Mouse (Mus musculus) lung, adult 18-20 months (tissue): ENCODE results near the gene Gprc5a.
A peak's percentile ranks its signal among the peaks of the same experiment; 100 is the strongest.

Experiments used
- DNase-seq, 2 experiments: peaks; one replicate each; pipeline ENCODE4 v3.0.0; 2022; ENCODE audit warnings: mixed read lengths in 2 of 2

The Gprc5a gene

GRCm38 (mm10) chr6:135076202-135076601, 10.8 kb downstream of the Gprc5a start:
- DNase-seq = no peak

- no peak for DNase-seq
Observed at GRCm38 (mm10) chr6:135078420-135078819, 13.0 kb downstream of the Gprc5a start.

GRCm38 (mm10) chr6:135083991-135084502, 18.6 kb downstream of the Gprc5a start:
- DNase-seq = no peak

DNA sequence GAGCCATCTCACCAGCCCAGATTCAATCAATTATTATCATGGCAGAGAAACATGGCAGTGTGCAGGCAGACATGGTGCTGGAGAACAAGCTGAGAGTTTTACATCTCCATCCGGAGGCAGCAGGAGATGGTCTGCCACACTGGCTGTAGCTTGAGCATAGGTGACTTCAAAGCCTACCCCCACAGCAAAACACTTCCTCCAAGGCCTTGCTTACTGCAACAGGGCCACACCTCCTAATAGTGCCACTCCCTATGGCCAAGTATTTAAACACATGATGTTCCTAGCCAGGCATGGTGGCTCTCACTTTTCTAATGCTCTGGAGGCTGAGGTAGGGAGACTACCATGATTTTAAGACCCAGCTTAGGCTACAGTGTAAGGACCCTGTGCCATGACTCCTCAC, 20.3 kb downstream of the Gprc5a start:
- no peak for DNase-seq

DNA sequence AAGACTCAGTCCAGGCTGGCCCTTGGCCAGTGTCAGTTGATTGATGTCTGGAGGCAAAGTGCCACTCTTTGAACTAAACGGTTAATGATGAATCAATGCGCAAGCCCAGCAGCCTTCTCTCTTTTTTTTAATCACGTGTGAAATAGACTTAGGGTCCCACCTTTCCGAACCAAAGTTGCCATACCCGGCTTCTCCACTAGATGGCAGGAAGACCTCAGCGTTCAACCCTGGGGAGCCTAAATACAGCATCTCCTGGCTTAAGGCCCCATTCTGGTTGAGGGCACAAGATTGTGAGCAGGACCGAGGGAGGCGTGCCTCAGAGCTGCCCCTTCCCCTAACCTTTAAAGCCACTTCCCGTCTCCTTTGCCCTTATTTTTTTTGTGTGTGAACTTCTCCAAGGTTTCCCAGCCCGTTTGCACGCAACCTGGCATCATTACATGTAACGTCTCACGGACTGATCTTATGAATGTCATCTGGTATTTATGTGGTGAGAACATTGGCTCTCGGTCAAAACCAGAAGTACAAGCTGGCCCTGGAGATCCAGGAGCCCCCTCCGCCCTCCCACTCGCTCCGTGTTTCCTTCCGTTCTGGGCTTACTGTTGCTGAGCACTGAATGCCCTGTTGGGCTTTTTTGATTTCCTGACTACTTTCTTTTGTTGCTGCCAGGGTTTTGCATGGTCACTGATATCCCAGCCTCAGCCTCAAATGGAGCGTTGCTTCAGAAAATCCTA, 22.4 kb downstream of the Gprc5a start:
- peak; percentile 70 to 75 for DNase-seq

- no peak for DNase-seq
Observed at GRCm38 (mm10) chr6:135089786-135090185, 24.3 kb downstream of the Gprc5a start.

DNA sequence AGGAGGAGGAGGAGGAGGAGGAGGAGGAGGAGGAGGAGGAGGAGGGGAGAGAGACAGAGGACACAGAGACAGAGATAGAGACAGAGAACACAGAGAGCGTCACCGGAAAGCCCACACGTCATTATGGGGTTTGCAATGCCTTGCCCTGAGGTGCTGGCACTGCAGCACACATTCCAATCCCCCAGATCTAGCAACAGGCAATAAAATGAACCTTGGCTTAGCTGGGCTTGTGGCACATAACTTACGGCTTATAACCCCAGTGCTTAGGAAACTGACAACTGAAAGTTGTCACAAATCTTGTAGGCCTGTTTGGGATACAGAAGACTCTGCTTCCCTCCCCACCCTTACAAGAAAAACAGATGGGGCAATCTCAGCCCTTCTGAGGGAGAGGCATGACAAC, 25.2 kb downstream of the Gprc5a start:
- no peak for DNase-seq

DNA sequence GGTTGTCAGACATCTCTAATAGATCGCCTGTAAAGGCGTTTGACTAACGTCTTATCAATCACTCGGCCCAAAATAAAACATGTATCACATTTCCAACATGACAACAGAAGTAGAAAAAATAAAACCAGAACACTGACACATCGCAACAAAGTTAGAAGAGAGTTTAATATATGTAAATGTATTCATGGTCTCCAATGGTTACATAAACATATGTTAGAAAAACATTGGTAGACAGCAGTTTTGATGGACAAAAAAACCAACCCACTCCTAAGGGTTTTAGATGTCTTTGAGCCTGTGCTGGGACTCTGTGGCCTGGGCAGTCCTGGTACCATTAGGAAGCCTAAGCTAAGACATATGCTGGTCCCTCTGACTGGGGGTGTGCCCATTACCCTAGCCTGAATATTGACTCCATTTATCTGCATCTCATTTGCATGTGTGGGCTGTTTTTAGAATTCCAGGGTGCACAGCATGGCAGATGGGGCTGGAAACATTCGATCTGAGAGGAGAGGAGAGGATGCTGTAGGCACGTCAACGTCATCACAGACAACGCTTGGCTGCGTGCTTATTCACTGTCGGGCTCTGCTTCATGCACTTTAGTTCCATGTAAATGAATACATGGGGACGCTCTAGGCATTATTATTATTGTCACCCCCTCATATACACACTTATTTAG, 27.5 kb downstream of the Gprc5a start:
- no peak for DNase-seq

DNA sequence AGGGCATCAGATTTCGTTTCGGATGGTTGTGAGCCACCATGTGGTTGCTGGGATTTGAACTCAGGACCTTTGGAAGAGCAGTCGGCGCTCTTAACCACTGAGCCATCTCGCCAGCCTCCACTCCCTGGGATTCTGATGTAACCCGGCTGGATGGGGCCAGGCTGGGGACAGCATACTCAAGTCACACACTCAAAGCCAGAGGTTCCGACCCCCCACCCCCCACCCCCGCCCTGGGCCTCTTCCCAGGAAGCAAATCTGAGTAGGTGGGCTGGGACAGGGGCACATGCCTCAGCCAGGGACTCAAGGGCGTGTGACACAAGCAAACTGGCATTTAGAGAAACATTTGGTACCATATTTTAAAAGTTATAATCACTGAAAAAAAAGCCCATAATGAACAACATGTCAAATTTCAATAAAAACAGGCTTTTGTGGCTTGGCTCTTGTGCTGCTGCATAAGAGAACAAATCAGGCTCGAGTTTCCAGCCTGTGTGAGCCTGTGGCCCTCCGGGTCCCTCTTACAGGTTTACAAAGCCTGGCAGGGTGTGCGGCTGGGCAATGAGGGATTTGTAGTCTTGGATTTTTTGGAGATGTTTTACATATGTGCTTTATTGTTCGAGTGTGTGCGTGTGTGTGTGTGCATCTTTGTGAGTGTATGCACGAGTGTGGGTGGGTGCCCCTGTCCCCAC, 35.5 kb downstream of the Gprc5a start:
- no peak for DNase-seq

DNA sequence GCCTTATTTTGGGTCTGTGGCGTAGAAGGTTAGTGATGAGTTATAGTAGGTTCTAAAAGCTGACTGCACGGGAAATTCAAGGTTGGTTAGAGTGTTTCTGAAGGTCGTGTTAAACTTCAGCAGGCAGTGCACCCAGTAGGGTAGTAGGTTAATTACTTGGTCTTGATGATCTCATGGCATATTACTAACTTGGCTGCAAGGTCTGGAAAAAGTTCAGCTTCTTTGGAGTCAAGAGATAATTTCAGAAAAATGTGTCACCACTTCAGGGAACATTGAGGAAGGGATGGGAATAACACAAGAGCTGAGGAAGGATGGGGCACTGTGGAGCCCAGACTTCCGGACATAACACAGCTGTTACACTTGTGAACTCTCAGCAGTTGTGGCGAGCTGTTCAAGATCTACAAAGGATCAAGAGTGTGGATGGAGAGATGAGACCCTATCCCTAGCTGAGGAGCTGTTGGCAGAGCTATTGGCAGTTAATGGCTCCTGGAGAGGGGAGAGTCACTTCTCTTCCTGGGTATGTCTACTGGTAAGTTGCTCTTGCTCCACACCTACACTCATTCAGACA, 37.4 kb downstream of the Gprc5a start:
- no peak for DNase-seq

DNA sequence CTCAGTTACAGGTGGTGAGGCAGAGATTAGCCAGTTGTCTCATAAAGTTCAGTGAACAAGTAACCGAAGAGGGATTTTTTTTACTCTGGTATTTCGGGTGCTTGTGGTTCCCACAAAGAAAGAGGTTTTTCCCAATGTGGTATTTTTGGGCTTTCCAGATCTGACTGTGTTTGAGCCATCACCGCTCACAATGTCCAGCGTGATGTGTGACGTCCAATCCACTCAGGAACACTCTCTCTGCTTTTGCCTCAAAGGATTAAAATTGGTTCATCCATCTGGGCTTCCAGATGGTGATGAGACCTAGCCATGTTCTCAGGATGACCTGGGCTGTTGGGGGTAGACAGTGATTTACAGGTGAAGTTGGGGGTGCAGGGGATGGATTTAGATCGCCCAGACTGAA, 41.6 kb downstream of the Gprc5a start:
- DNase-seq = no peak

- DNase-seq = no peak
Observed at GRCm38 (mm10) chr6:135112411-135113113, 47.1 kb downstream of the Gprc5a start.

DNA sequence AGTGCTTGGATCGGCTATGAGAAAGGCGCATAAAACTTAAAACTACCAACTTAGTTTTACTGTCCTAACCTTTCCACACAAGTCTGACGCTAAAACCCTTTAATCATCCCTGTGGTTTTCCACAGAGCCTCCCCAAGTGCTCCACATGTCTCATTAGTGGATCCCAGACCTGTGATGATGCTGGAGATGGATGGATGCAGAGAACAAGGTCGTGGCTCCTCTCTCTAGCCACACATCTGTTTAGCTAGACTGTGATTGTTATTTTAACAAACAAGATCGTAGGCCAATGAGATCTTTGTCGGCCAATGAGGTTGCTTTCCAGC, 47.6 kb downstream of the Gprc5a start:
- no peak for DNase-seq

DNA sequence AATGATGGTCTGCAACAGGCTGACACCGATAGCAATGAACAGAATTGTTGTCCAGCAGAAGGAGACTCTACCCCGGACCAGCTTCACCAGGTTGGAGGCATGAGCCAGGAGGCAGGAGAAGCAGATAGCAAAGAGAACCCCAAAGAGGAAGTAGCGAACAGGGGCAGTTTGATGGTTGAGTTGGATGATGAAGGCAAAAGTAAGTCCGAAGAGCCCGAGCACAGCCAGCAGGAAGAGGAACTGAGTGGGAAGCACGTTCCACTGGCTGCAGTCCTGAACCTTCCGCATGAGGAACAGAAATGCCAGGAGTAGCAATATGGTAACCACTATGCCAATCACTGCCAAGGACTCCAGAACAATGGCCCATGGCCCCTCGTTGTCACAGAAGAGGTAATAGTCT, 51.0 kb downstream of the Gprc5a start:
- DNase-seq = no peak

DNA sequence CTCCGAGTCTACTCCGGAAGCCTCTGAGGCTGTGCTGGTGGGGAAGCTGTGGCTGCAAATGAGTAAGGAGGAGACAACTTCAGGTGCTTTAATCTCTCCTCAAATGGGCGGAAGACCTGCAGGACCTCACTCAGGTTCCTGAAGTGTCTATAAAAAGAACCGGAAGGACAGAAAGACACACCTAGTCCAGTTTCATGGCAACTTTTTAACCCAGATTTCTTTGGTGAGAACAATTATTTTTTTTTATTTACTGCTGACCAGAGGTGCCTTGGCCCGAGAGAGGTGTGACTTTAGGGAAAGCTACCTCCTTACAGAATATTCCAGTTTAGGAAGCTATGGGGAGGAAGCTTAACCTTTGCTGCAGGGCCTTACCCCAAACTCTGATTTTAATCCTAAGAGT, 52.7 kb downstream of the Gprc5a start, which contains the start of gene Gprc5d:
Gene Gprc5d (minus strand): TSS at position 101 of the 400 bp plus-strand sequence.
- DNase-seq = no peak

- DNase-seq = no peak
Observed at GRCm38 (mm10) chr6:135124755-135125380, 59.4 kb downstream of the Gprc5a start.

- no peak for DNase-seq
Observed at GRCm38 (mm10) chr6:135133086-135133485, 67.6 kb downstream of the Gprc5a start.

DNA sequence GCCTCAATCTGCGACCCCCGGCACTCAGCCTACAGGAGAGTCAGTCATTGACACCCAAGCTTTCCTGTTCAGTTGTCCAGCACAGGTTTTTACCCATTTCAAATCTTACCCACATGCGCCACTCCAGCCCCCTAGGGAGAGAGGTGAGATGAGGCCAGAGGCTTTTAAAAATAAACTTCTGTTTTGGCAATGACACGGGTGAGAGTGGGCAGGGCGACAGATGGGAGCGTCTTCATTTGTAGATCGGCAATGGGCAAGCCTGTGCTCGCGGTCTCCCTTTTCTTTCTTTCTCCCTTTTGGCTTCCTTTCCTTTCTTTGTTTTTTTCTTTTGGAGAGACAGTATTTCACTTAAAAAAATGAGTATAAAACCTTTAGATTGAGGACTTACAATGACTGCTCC, 68.0 kb downstream of the Gprc5a start:
- no peak for DNase-seq
